Mouse (Mus musculus) heart, embryonic 16.5 days (tissue): ENCODE data around the gene Crip1. TPM values are rescaled to one million over a fixed set of nuclear protein-coding genes. Genes with fewer than 3 reads are reported as not detected.
A peak's percentile ranks its signal among the peaks of the same experiment; 100 is the strongest.

ENCODE experiments used
- ATAC-seq: fragments of 200-750 bp; cut with Nextera tagmentation; replicated peaks from 2 replicates; pipeline ENCODE4 v1.8.0; 2017; ENCODE audit warnings: moderate number of reproducible peaks; ENCODE audit not compliant: insufficient read depth, low FRiP score; ENCODE audit errors: extremely low read depth
- H3K27ac ChIP-seq: fragments of 300-500 bp; sonication (generic); 2 replicates; pipeline ENCODE4 v1.5.1; 2014; ENCODE audit warnings: mild to moderate bottlenecking, low read length, control low read depth, moderate library complexity
- H3K27me3 ChIP-seq: fragments of 300-500 bp; sonication (generic); 2 replicates; pipeline ENCODE4 v1.6.1; 2014; ENCODE audit warnings: low read length, mixed read lengths; ENCODE audit not compliant: control insufficient read depth, insufficient read depth
- H3K36me3 ChIP-seq: fragments of 300-500 bp; sonication (generic); 2 replicates; pipeline ENCODE4 v1.6.1; 2014; ENCODE audit not compliant: control insufficient read depth, insufficient read depth
- H3K4me1 ChIP-seq: fragments of 300-500 bp; sonication (generic); 2 replicates; pipeline ENCODE4 v1.6.1; 2014; ENCODE audit warnings: low read length, mixed read lengths; ENCODE audit not compliant: control insufficient read depth, insufficient read depth
- H3K4me2 ChIP-seq: fragments of 300-500 bp; sonication (generic); 2 replicates; pipeline ENCODE4 v1.6.1; 2014; ENCODE audit warnings: low read depth, mild to moderate bottlenecking, control low read depth, low read length
- H3K4me3 ChIP-seq: fragments of 300-500 bp; sonication (generic); 2 replicates; pipeline ENCODE4 v1.5.1; 2014; ENCODE audit warnings: mild to moderate bottlenecking, control low read depth, low read length
- H3K9ac ChIP-seq: fragments of 300-500 bp; sonication (generic); 2 replicates; pipeline ENCODE4 v1.6.1; 2014; ENCODE audit warnings: low read length, control low read depth
- H3K9me3 ChIP-seq: fragments of 300-500 bp; sonication (generic); replicated peaks from 2 replicates; pipeline ENCODE4 v1.6.1; 2016; ENCODE audit warnings: low read length; ENCODE audit not compliant: control insufficient read depth
- WGBS: fragments of 180-500 bp; shearing (Covaris S2); extraction: QIAGEN DNeasy Blood & Tissue Kit; methylation state at CpG from one replicate; pipeline ENCODE4 v1.1.7; 2014; 5-methylcytosine and 5-hydroxymethylcytosine counted together
- polyA plus RNA-seq: library from polyadenylated mRNA; unstranded; fragments of >200 nt; fragmentation: Nextera tagmentation; extraction: Ambion mirVana; gene quantifications from 2 replicates; pipeline ENCODE4 v1.2.1, GENCODE M21; 2015

The Crip1 gene
- polyA plus RNA-seq, 1 experiment from 2014 or later, result 763 TPM

DNA sequence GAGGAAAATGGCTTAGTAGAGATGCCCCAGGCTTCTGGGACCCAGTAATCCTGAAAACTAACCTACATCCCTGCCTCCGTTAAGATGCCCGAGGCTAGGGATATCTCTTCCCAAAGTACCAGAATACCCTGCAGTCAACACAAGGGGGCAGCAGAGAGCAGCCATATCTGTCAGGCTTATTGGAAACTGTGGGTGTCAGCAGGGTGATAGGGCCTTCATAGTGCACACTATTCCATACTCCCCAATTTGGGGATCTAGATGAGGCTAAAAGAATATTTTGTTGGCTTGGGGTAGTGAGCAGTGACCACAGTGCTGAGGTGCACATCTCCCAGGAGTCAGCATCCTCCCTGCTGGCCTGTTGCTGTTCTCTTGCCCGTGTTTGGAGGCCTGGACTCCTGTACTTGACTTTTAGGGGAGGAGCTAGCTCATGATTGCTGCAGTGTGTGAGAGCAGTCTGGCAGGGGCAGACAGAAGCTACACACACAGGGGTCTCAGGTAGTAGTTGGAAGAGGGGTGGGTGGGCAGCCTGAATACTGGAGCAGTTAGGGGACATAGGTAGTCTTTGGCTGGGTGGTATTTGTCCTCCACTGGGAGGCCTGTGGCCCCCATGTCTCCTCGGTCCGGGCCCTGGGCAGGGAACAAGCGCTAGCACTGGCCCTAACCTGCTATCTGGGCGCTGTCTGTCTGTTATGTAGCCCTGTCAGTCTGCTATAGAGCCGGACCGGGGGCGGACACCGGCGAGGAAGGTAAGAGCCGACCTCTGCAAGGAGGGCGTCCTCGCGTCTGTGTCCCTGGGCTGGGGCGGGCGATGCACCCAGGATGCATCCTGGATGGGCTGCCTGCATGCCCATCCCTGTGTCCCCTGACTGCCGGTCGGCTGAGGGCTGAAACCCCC lies 26.4 kb upstream of the Crip1 start:
- Histone ChIP-seq H3K27me3 (no peaks in the 10 kb centered on the region), H3K9ac (no peak overlapping the region), H3K9me3 (no peaks in the 10 kb centered on the region), H3K4me2 (no peak overlapping the region), H3K27ac (peak overlapping the region; percentile 20), H3K36me3 (peaks cover 59% of the 10 kb centered on the region), H3K4me1 (peaks cover 17% of the 10 kb centered on the region), H3K4me3 (no peak overlapping the region)
- WGBS, result 84% methylated on average over 20 of the region's 20 CpGs
- ATAC-seq, result peak; percentile 42; the same call in 1 of the 2 replicates

DNA sequence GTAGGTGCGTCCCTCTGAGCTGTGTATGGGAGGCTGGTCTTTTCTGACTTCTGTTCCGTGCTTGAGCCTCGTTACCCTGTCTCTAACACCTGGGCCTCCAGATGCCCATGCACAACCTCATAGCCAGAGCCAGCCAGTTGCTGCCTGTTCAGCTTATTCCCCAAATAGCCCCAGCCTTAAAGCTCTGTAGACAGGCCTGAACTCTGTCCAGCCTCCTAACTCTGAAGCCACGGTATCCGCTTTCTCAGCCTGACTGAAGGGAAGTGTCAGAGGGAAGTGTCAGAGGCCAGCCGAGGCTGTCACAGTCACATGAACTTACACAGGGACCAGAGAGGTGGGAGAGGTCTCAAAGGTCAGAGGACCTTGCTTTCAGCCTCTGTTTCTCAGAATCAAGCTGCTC lies 21.4 kb upstream of the Crip1 start:
- Histone ChIP-seq H3K9ac (no peak overlapping the region), H3K36me3 (peaks cover 80% of the 10 kb centered on the region), H3K4me1 (peaks cover 15% of the 10 kb centered on the region), H3K9me3 (no peaks in the 10 kb centered on the region), H3K27ac (peak overlapping the region; percentile 29), H3K4me2 (no peak overlapping the region), H3K4me3 (no peak overlapping the region), H3K27me3 (no peaks in the 10 kb centered on the region)
- 71% methylated on average over 6 of the region's 6 CpGs for WGBS
- ATAC-seq, result no peak

DNA sequence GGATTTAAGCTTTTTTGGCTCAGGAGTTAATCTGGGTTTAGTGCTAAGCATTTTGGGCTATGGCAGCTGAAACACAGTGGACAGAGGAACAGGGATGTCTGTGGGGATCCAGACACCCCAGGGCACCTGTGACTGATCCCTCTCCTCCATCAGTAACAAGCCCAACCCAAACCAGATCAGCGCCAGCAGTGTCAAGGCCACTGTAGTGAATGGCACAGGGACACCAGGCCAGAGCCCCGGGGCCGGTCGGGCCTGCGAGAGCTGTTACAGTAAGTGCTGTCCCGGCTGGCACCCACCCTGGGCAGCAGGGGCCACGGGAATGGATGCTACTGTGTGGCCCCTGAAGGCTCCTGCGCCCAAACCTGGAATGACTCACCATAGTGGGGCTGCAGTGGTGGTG lies 15.4 kb upstream of the Crip1 start:
- Histone ChIP-seq H3K27ac (no peak overlapping the region), H3K4me1 (peaks cover 35% of the 10 kb centered on the region), H3K4me2 (no peak overlapping the region), H3K9me3 (no peaks in the 10 kb centered on the region), H3K4me3 (no peak overlapping the region), H3K27me3 (no peaks in the 10 kb centered on the region), H3K9ac (no peak overlapping the region), H3K36me3 (peaks cover 74% of the 10 kb centered on the region)
- no peak for ATAC-seq
- WGBS, result 95% methylated on average over 8 of the region's 8 CpGs

- no peak overlapping the region for H3K4me3 ChIP-seq
- peaks cover 78% of the 10 kb centered on the region for H3K36me3 ChIP-seq
- H3K9ac ChIP-seq, result 0 out of 2 replicates have a peak overlapping the region, but pooled peaks have one; percentile 11
- H3K4me1 ChIP-seq, result peaks cover 42% of the 10 kb centered on the region
- WGBS, result 95% methylated on average over 14 of the region's 14 CpGs
- H3K9me3 ChIP-seq, result no peaks in the 10 kb centered on the region
- H3K4me2 ChIP-seq, result no peak overlapping the region
- ATAC-seq, result no peak
- no peaks in the 10 kb centered on the region for H3K27me3 ChIP-seq
- H3K27ac ChIP-seq, result peak overlapping the region; percentile 98
Observed at GRCm38 (mm10) chr12:113131601-113132000, 14.5 kb upstream of the Crip1 start.

DNA sequence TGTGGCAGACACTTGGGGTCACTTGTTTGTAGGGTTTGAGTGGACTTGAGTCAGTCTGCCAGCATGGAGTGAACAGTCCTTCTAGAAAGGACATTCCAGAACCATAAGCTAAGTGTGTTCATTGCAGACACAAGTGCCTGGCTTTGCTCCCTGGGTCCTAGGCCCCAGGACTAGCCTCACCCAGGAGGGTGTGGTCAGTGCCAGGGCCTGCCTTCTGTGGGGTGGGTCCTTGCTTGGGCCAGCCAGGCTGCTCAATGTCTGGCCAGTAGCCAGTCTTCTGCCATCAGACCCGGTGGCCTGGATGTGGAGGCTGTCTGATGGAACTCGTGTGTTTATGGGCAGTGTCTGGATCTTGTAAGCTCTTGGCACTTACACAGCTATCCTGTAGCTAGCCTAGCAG lies 13.5 kb upstream of the Crip1 start:
- Histone ChIP-seq H3K4me2 (no peak overlapping the region), H3K4me3 (no peak overlapping the region), H3K27me3 (no peaks in the 10 kb centered on the region), H3K9ac (no peak overlapping the region), H3K9me3 (no peaks in the 10 kb centered on the region), H3K36me3 (peaks cover 75% of the 10 kb centered on the region), H3K27ac (peak overlapping the region; percentile 98), H3K4me1 (peaks cover 51% of the 10 kb centered on the region)
- 23% methylated on average over 2 of the region's 2 CpGs for WGBS
- ATAC-seq, result peak; percentile 94

DNA sequence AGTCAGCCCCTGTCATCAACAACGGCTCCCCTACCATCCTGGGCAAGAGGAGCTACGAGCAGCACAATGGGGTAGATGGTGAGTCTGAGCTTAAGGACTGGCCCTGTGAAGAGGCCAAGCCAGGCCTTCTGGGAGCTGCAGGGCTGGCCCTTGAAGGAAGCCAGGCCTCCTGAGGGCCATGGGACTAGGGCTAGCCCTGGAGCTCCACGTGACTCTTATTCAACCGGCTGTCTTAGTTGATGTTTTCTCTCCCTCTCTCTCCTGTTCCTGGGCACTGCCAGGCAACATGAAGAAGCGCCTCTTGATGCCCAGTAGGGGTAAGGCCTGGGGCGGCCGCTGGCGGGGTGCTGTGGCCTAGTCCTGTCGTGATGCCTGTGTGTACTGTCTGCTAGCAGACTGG lies 12.9 kb upstream of the Crip1 start:
- H3K9ac ChIP-seq, result peak overlapping the region; percentile 60
- H3K27me3 ChIP-seq, result no peaks in the 10 kb centered on the region
- H3K4me1 ChIP-seq, result peaks cover 52% of the 10 kb centered on the region
- no peak overlapping the region for H3K4me3 ChIP-seq
- H3K4me2 ChIP-seq, result peak overlapping the region; percentile 33
- H3K36me3 ChIP-seq, result peaks cover 68% of the 10 kb centered on the region
- 72% methylated on average over 9 of the region's 9 CpGs for WGBS
- H3K27ac ChIP-seq, result peak overlapping the region; percentile 98
- ATAC-seq, result 0 out of 2 replicates have a peak, but pooled peaks have one; percentile 2
- H3K9me3 ChIP-seq, result no peaks in the 10 kb centered on the region

DNA sequence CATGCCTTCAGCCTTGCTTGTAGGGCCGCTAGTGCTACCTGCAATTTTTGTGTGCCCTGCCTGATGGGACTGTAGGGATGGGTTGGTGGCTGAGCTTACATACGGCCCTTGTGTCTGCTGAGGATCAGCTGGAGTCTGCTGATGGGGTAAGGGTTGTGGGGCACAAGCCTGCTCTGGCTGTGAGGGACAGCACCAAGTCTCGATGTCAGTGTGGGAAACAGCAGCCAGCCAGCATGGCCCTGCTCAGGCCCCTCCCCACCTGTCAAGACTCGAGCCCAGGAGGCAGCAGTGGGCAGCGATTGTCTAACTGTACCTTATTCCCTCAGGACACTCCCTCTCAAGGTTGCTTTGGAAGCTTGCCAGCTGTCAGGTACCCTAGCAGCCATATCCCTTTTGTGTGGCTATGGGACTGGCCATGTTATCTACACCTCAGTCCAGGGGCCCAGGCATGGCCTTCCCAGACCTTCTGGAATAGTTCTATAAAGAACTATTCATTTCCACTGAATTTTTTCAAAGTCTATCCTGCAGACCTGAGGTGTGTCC lies 12.2 kb upstream of the Crip1 start:
- peak overlapping the region; percentile 60 for H3K9ac ChIP-seq
- peaks cover 57% of the 10 kb centered on the region for H3K4me1 ChIP-seq
- no peak for ATAC-seq
- no peaks in the 10 kb centered on the region for H3K27me3 ChIP-seq
- H3K4me2 ChIP-seq, result no peak overlapping the region
- no peaks in the 10 kb centered on the region for H3K9me3 ChIP-seq
- 54% methylated on average over 5 of the region's 5 CpGs for WGBS
- H3K27ac ChIP-seq, result peak overlapping the region; percentile 98
- H3K36me3 ChIP-seq, result peaks cover 62% of the 10 kb centered on the region
- H3K4me3 ChIP-seq, result no peak overlapping the region

DNA sequence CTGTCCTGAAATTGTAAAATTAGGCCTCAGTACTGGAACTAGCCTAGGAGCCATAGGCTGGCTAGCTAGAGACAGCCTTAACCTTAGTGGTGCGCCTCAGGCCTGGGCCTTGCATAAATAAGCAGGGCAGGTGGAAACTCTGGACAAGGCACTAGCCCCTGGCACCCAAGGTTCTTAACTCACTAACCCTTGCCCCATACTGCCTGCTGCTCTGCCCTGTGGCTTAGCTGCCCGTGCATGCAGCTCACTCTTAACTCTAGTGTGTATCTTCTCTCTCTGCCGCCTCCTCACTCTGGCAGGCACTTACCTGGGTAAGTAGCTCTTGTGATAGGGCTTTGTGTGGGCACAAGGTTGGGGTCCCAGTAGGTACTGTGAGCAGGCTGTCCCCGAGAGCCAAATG lies 11.6 kb upstream of the Crip1 start:
- 71% methylated on average over 4 of the region's 4 CpGs for WGBS
- Histone ChIP-seq H3K27ac (peak overlapping the region; percentile 98), H3K4me3 (no peak overlapping the region), H3K4me2 (no peak overlapping the region), H3K36me3 (peaks cover 56% of the 10 kb centered on the region), H3K4me1 (peaks cover 62% of the 10 kb centered on the region), H3K9ac (peak overlapping the region; percentile 39), H3K9me3 (no peaks in the 10 kb centered on the region), H3K27me3 (no peaks in the 10 kb centered on the region)
- ATAC-seq, result no peak

- Histone ChIP-seq H3K9me3 (no peaks in the 10 kb centered on the region), H3K27me3 (no peaks in the 10 kb centered on the region), H3K4me2 (no peak overlapping the region), H3K4me3 (no peak overlapping the region), H3K9ac (peak overlapping the region; percentile 39), H3K4me1 (peaks cover 66% of the 10 kb centered on the region), H3K27ac (no peak overlapping the region), H3K36me3 (peaks cover 49% of the 10 kb centered on the region)
- WGBS, result 81% methylated on average over 7 of the region's 7 CpGs
- ATAC-seq, result no peak
Observed at GRCm38 (mm10) chr12:113135401-113135800, 10.7 kb upstream of the Crip1 start.
